Comparison of ENCODE assay signal across 23 mouse cellular contexts in the genomic region with DNA sequence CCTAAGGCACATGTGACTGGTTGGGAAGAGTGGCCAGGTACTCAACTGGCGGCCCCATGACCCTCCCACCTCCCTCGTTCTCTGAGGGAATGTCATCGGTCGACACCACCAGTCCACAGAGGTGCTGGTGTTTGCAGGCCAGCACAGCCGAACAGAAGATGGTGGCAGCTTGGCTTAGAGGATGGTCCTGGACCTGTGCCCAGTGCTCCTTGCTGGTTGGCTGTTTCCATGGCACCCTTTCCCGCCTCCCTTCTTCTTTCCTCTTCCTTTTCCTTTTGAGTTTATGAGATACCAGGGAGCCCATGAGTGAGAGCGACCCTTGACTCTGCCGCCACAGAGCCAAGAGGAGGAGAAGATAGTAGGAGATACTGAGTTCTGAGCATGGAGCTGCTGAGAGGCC. TPM values are rescaled to one million over a fixed set of nuclear protein-coding genes. Genes with fewer than 3 reads are reported as not detected.
DNase-seq lines count a peak whose midpoint lies in the region; ATAC-seq and TF ChIP-seq lines count a peak whose summit lies in the region.
"Had no signal": no experiment of that assay in that cellular context is flagged by ENCODE, and none has a peak within 500 bp of the region (broad histone marks: within the 10 kb centered on the region; RNA-seq: fewer than 3 reads in every experiment).

No protein-coding gene starts in this region.

- no peak overlapping the region for H3K4me3 ChIP-seq in hindbrain, postnatal 0 days (ENCODE audit: low read length)
- H3K4me3 ChIP-seq in hindbrain, embryonic 13.5 days = no peak overlapping the region
- H3K4me3 ChIP-seq: limb, embryonic 12.5 days; liver, embryonic 13.5 days; lung, embryonic 15.5 days had no signal

- WGBS in hindbrain, postnatal 0 days = 72% methylated on average over 8 of the region's 8 CpGs
- 88% methylated on average over 8 of the region's 8 CpGs for WGBS in hindbrain, embryonic 13.5 days

- H3K27me3 ChIP-seq in hindbrain, postnatal 0 days (ENCODE audit: insufficient read depth, low read length) = no peaks in the 10 kb centered on the region
- H3K27me3 ChIP-seq in hindbrain, embryonic 13.5 days = no peaks in the 10 kb centered on the region
- H3K27me3 ChIP-seq: limb, embryonic 12.5 days; liver, embryonic 13.5 days; lung, embryonic 15.5 days had no signal

- peak; percentile 91 for DNase-seq in cerebellum, postnatal 10 days
- no peak for DNase-seq in cerebellum, adult 11-12 months
- peak; percentile 59 for DNase-seq in hindbrain, postnatal 0 days (ENCODE audit: low spot score)
- DNase-seq in lung, postnatal 10 days = peak; percentile 16
- DNase-seq in lung, postnatal 14 days = no peak
- peak; percentile 23 to 65 for DNase-seq in layer of hippocampus, adult 18-20 months (ENCODE audit: low spot score in 2 of 2)
- no peak for DNase-seq in gastrocnemius, postnatal 10 days
- DNase-seq: adrenal gland, adult 8-10 months; heart, adult 11 months; kidney, adult 2 months; liver, embryonic 13.5 days; thymus, postnatal 14 days had no signal

- TF ChIP-seq CTCF in hindbrain, postnatal 0 days (IDR thresholded peaks at IDR 0.05; ENCODE audit: low read depth) = no peak

- H3K27ac ChIP-seq in hindbrain, postnatal 0 days = no peak overlapping the region
- H3K27ac ChIP-seq in hindbrain, embryonic 13.5 days = no peak overlapping the region
- H3K27ac ChIP-seq: limb, embryonic 12.5 days; liver, embryonic 13.5 days; lung, embryonic 15.5 days had no signal

- H3K9ac ChIP-seq in hindbrain, postnatal 0 days (replicated peaks; ENCODE audit: low read length) = no peak overlapping the region
- H3K9ac ChIP-seq in hindbrain, embryonic 13.5 days = no peak overlapping the region
- H3K9ac ChIP-seq: limb, embryonic 12.5 days; liver, embryonic 13.5 days; lung, embryonic 15.5 days had no signal

- H3K4me1 ChIP-seq in hindbrain, postnatal 0 days (ENCODE audit: insufficient read depth, low read length) = peaks cover 4% of the 10 kb centered on the region
- no peaks in the 10 kb centered on the region; the same call in 1 of the 2 replicates for H3K4me1 ChIP-seq in hindbrain, embryonic 13.5 days (replicated peaks)
- H3K4me1 ChIP-seq: lung, embryonic 15.5 days had no signal

- H3K9me3 ChIP-seq in hindbrain, postnatal 0 days (ENCODE audit: low read length) = no peaks in the 10 kb centered on the region
- no peaks in the 10 kb centered on the region for H3K9me3 ChIP-seq in hindbrain, embryonic 13.5 days
- H3K9me3 ChIP-seq: limb, embryonic 12.5 days; liver, embryonic 13.5 days; lung, embryonic 15.5 days had no signal

- H3K36me3 ChIP-seq in hindbrain, postnatal 0 days (ENCODE audit: insufficient read depth, low read length) = no peaks in the 10 kb centered on the region
- H3K36me3 ChIP-seq in hindbrain, embryonic 13.5 days = no peaks in the 10 kb centered on the region
- H3K36me3 ChIP-seq: limb, embryonic 12.5 days; liver, embryonic 13.5 days; lung, embryonic 15.5 days had no signal

- ATAC-seq in hindbrain, postnatal 0 days = no peak
- no peak for ATAC-seq in hindbrain, embryonic 13.5 days (ENCODE audit: low FRiP score)
- ATAC-seq: midbrain, embryonic 16.5 days had no signal

- no peak overlapping the region for H3K4me2 ChIP-seq in hindbrain, postnatal 0 days (ENCODE audit: low read depth, low read length)
- no peak overlapping the region for H3K4me2 ChIP-seq in hindbrain, embryonic 13.5 days
- H3K4me2 ChIP-seq: limb, embryonic 12.5 days; liver, embryonic 13.5 days; lung, embryonic 15.5 days had no signal

RNA-seq across cellular contexts. Expression of a gene that starts 21.1 kb away (rescaled TPM):
- total RNA-seq in hindbrain, postnatal 0 days (2014; rRNA removed) = not detected in 2 replicates
- polyA plus RNA-seq in hindbrain, postnatal 0 days (2015; fragmentation: Nextera tagmentation; extraction: Ambion mirVana) = not detected in 2 replicates
- polyA plus RNA-seq in hindbrain, embryonic 13.5 days (2015; fragmentation: Nextera tagmentation; extraction: Ambion mirVana) = not detected in 2 replicates
- not detected for total RNA-seq in layer of hippocampus, adult 18-20 months (2021)
- not detected for total RNA-seq in gastrocnemius, postnatal 10 days (2021)
- total RNA-seq: adrenal gland, adult 8-10 months; CH12.LX; hematopoietic stem cell, adult 5-6 weeks; megakaryocyte progenitor cell, adult 5-6 weeks had no signal
- polyA plus RNA-seq: cortical plate, adult 2 months; embryonic facial prominence, embryonic 14.5 days; heart, embryonic 14.5 days; kidney, adult 2 months; large intestine, adult 2 months; limb, embryonic 12.5 days; liver, embryonic 13.5 days; lung, embryonic 15.5 days; midbrain, embryonic 16.5 days had no signal

RNA-seq across cellular contexts. Expression of a gene that starts 27.9 kb away (rescaled TPM):
- total RNA-seq in hindbrain, postnatal 0 days (2014; rRNA removed) = 2.3 and 3.9 TPM in 2 replicates
- 3.6 and 4.0 TPM in 2 replicates for polyA plus RNA-seq in hindbrain, postnatal 0 days (2015; fragmentation: Nextera tagmentation; extraction: Ambion mirVana)
- 1.9 and 3.9 TPM in 2 replicates for polyA plus RNA-seq in hindbrain, embryonic 13.5 days (2015; fragmentation: Nextera tagmentation; extraction: Ambion mirVana)
- total RNA-seq in layer of hippocampus, adult 18-20 months (2021) = 1 to 10 TPM; 1.7 to 2.3 TPM
- total RNA-seq in gastrocnemius, postnatal 10 days (2021) = not detected
- total RNA-seq: CH12.LX; hematopoietic stem cell, adult 5-6 weeks had no signal
- polyA plus RNA-seq: large intestine, adult 2 months had no signal

RNA-seq across cellular contexts. Expression of a gene that starts 28.5 kb away (rescaled TPM):
- total RNA-seq in hindbrain, postnatal 0 days (2014; rRNA removed) = 17.4 TPM in 2 replicates
- polyA plus RNA-seq in hindbrain, postnatal 0 days (2015; fragmentation: Nextera tagmentation; extraction: Ambion mirVana) = 15.8 and 16.1 TPM in 2 replicates
- 20.1 and 21.5 TPM in 2 replicates for polyA plus RNA-seq in hindbrain, embryonic 13.5 days (2015; fragmentation: Nextera tagmentation; extraction: Ambion mirVana)
- total RNA-seq in layer of hippocampus, adult 18-20 months (2021) = 10 to 100 TPM; 10.2 to 10.6 TPM
- 1 to 10 TPM; 4.7 to 5.6 TPM for total RNA-seq in gastrocnemius, postnatal 10 days (2021)
- total RNA-seq: CH12.LX had no signal

RNA-seq across cellular contexts. Expression of a gene that starts 33.6 kb away (rescaled TPM):
- total RNA-seq in hindbrain, postnatal 0 days (2014; rRNA removed) = not detected in 2 replicates
- polyA plus RNA-seq in hindbrain, postnatal 0 days (2015; fragmentation: Nextera tagmentation; extraction: Ambion mirVana) = not detected in 2 replicates
- polyA plus RNA-seq in hindbrain, embryonic 13.5 days (2015; fragmentation: Nextera tagmentation; extraction: Ambion mirVana) = not detected in 2 replicates
- not detected for total RNA-seq in layer of hippocampus, adult 18-20 months (2021)
- not detected for total RNA-seq in gastrocnemius, postnatal 10 days (2021)
- total RNA-seq: adrenal gland, adult 8-10 months; CH12.LX; hematopoietic stem cell, adult 5-6 weeks; megakaryocyte progenitor cell, adult 5-6 weeks had no signal
- polyA plus RNA-seq: embryonic facial prominence, embryonic 14.5 days; heart, embryonic 14.5 days; kidney, adult 2 months; limb, embryonic 12.5 days; liver, embryonic 13.5 days; lung, embryonic 15.5 days; midbrain, embryonic 16.5 days had no signal

RNA-seq across cellular contexts. Expression of a gene that starts 45.4 kb away (rescaled TPM):
- 49.7 and 50.2 TPM in 2 replicates for total RNA-seq in hindbrain, postnatal 0 days (2014; rRNA removed)
- polyA plus RNA-seq in hindbrain, postnatal 0 days (2015; fragmentation: Nextera tagmentation; extraction: Ambion mirVana) = 9.7 and 10.1 TPM in 2 replicates
- polyA plus RNA-seq in hindbrain, embryonic 13.5 days (2015; fragmentation: Nextera tagmentation; extraction: Ambion mirVana) = 16.4 and 16.9 TPM in 2 replicates
- 10 to 100 TPM; 15.0 to 15.6 TPM for total RNA-seq in layer of hippocampus, adult 18-20 months (2021)
- total RNA-seq in gastrocnemius, postnatal 10 days (2021) = 1 to 10 TPM; 6.7 to 9.4 TPM
- total RNA-seq: CH12.LX had no signal

Comparison
In these comparisons a context has a peak if more than half of its experiments do, and no peak if none do; other contexts are left out.
1. DNase-seq: peak in cerebellum, postnatal 10 days (2 of 2), hindbrain, postnatal 0 days (single experiment), lung, postnatal 10 days (single experiment) and layer of hippocampus, adult 18-20 months (2 of 2); none in cerebellum, adult 11-12 months (single experiment), lung, postnatal 14 days (single experiment) and gastrocnemius, postnatal 10 days (single experiment).